8 mouse cellular contexts compared by ENCODE assay signal in the genomic region with DNA sequence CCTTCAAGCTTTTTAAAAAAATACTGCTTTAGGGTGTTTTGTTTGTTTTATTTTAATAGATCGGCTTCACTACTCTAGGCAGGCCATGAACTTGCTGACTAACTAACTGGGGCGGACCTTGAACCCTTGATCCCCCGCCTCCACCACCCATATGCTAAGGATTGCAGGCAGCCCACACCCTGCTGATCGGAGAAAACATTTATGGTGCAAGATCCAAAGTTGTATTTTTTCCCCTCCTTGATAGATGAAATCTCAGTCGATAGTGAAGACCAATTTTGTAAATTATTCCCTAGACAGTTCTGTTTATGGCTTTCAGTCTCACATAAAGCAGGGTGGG. TPM values are rescaled to one million over a fixed set of nuclear protein-coding genes. Genes with fewer than 3 reads are reported as not detected.
DNase-seq lines count a peak whose midpoint lies in the region; ATAC-seq and TF ChIP-seq lines count a peak whose summit lies in the region.

No protein-coding gene starts in this region.

- peaks cover 5% of the 10 kb centered on the region for H3K36me3 ChIP-seq in heart, adult 2 months (ENCODE audit: control insufficient read depth, insufficient read depth, low read length)
- peaks cover 33% of the 10 kb centered on the region for H3K36me3 ChIP-seq in ES-Bruce4 (ENCODE audit: control insufficient read depth, insufficient read depth, low read length, poor library complexity, severe bottlenecking)

- no peaks in the 10 kb centered on the region for H3K27me3 ChIP-seq in heart, adult 2 months (ENCODE audit: control insufficient read depth, insufficient read depth, low read length)
- H3K27me3 ChIP-seq in ES-Bruce4 (ENCODE audit: control insufficient read depth, insufficient read depth, low read length, poor library complexity, severe bottlenecking), result no peaks in the 10 kb centered on the region

- TF ChIP-seq POLR2A in heart, adult 2 months (IDR thresholded peaks at IDR 0.05; ENCODE audit: insufficient read depth, low read depth, low read length), result no peak
- TF ChIP-seq POLR2A in ES-Bruce4 (IDR thresholded peaks at IDR 0.05; ENCODE audit: insufficient read depth, low read length), result no peak

- WGBS in heart, adult 2 months, result 12% methylated on average over 5 of the region's 5 CpGs

- H3K4me3 ChIP-seq in heart, adult 2 months, result peak overlapping the region; percentile 71
- peak overlapping the region; percentile 86 for H3K4me3 ChIP-seq in ES-Bruce4 (ENCODE audit: low read depth, low read length)

- ATAC-seq in erythroid progenitor cell, adult 5-6 weeks (replicated peaks; ENCODE audit: low FRiP score, poor library complexity, severe bottlenecking), result peak; percentile 48; the same call in 1 of the 2 replicates
- ATAC-seq in frontal cortex, adult (ENCODE audit: low TSS enrichment), result no peak
- ATAC-seq in granulocyte monocyte progenitor cell, adult 5-6 weeks (replicated peaks; ENCODE audit: poor library complexity, severe bottlenecking), result no peak

- H3K4me1 ChIP-seq in heart, adult 2 months (ENCODE audit: control insufficient read depth, insufficient read depth, low read length), result peaks cover 4% of the 10 kb centered on the region
- no peaks in the 10 kb centered on the region for H3K4me1 ChIP-seq in ES-Bruce4 (ENCODE audit: control insufficient read depth, insufficient read depth, low read length)

- TF ChIP-seq CTCF in heart, adult 2 months (IDR thresholded peaks at IDR 0.05), result no peak
- no peak for TF ChIP-seq CTCF in ES-Bruce4 (IDR thresholded peaks at IDR 0.05; ENCODE audit: low read depth, low read length)

- no peak for DNase-seq in heart, adult 2 months
- DNase-seq in heart, adult 18-20 months, result no peak
- peak; percentile 70 for DNase-seq in kidney, postnatal 10 days
- DNase-seq in mesoderm, embryonic 11.5 days (ENCODE audit: low read depth, low spot score), result peak; percentile 41

- H3K27ac ChIP-seq in heart, adult 2 months, result peak overlapping the region; percentile 98
- peak overlapping the region; percentile 59; the same call in 1 of the 2 replicates for H3K27ac ChIP-seq in ES-Bruce4 (ENCODE audit: insufficient read depth, low read length)

- no peak for TF ChIP-seq EP300 in heart, adult 2 months (IDR thresholded peaks at IDR 0.05; ENCODE audit: insufficient read depth, low read depth, low read length)
- TF ChIP-seq EP300 in ES-Bruce4 (IDR thresholded peaks at IDR 0.05; ENCODE audit: insufficient read depth, low read depth, low read length), result no peak

- no peaks in the 10 kb centered on the region for H3K9me3 ChIP-seq in ES-Bruce4 (replicated peaks; ENCODE audit: control insufficient read depth, insufficient read depth, low read length, poor library complexity, severe bottlenecking)

- H3K79me2 ChIP-seq in heart, adult 2 months (replicated peaks; ENCODE audit: control insufficient read depth, insufficient read depth, low read length), result no peaks in the 10 kb centered on the region

- intact Hi-C loops in heart, adult 2 months (cut with DNase I), result no loop called here

- peak overlapping the region; percentile 91 for H3K9ac ChIP-seq in heart, adult 2 months (ENCODE audit: low read depth, low read length)
- peak overlapping the region; percentile 96 for H3K9ac ChIP-seq in ES-Bruce4 (ENCODE audit: low read depth, poor library complexity, severe bottlenecking)

RNA-seq across cellular contexts. Expression of a gene that starts 0.8 kb away (rescaled TPM):
- total RNA-seq in heart, adult 2 months (2021), result 100 to 1,000 TPM; 258 to 297 TPM
- 477 and 498 TPM in 2 replicates for polyA plus RNA-seq in heart, adult 2 months (2012; rRNA removed)
- 100 to 1,000 TPM; 303 to 309 TPM for total RNA-seq in heart, adult 18-20 months (2021)
- polyA plus RNA-seq in ES-Bruce4 (2011; ENCODE audit: insufficient read depth, insufficient read length, low read depth, missing spikeins), result 321 and 324 TPM in 2 replicates
- total RNA-seq in erythroid progenitor cell, adult 5-6 weeks (2015; ENCODE audit: low replicate concordance), result 138 and 146 TPM in 2 replicates
- 123 and 160 TPM in 2 replicates for total RNA-seq in erythroid progenitor cell, adult 5-6 weeks (2017; ENCODE audit: low replicate concordance)
- total RNA-seq in granulocyte monocyte progenitor cell, adult 5-6 weeks (2014; fragmentation: Nextera tagmentation), result 686 and 699 TPM in 2 replicates
- total RNA-seq in granulocyte monocyte progenitor cell, adult 5-6 weeks (2017), result 600 and 654 TPM in 2 replicates

RNA-seq across cellular contexts. Expression of a gene that starts 6.3 kb away (rescaled TPM):
- total RNA-seq in heart, adult 2 months (2021), result 10 to 100 TPM; 38.6 to 40.1 TPM
- polyA plus RNA-seq in heart, adult 2 months (2012; rRNA removed), result 11.1 and 20.0 TPM in 2 replicates
- total RNA-seq in heart, adult 18-20 months (2021), result 10 to 100 TPM; 30.9 to 34.4 TPM
- 26.3 and 33.2 TPM in 2 replicates for polyA plus RNA-seq in ES-Bruce4 (2011; ENCODE audit: insufficient read depth, insufficient read length, low read depth, missing spikeins)
- 0.84 and 1.4 TPM in 2 replicates for total RNA-seq in erythroid progenitor cell, adult 5-6 weeks (2015; ENCODE audit: low replicate concordance)
- total RNA-seq in erythroid progenitor cell, adult 5-6 weeks (2017; ENCODE audit: low replicate concordance), result 1.2 and 1.4 TPM in 2 replicates
- 4.0 and 9.3 TPM in 2 replicates for total RNA-seq in granulocyte monocyte progenitor cell, adult 5-6 weeks (2014; fragmentation: Nextera tagmentation)
- total RNA-seq in granulocyte monocyte progenitor cell, adult 5-6 weeks (2017), result 2.0 and 11.1 TPM in 2 replicates

RNA-seq across cellular contexts. Expression of a gene that starts 35.2 kb away (rescaled TPM):
- total RNA-seq in heart, adult 2 months (2021), result 100 to 1,000 TPM; 219 to 246 TPM
- 362 and 401 TPM in 2 replicates for polyA plus RNA-seq in heart, adult 2 months (2012; rRNA removed)
- 100 to 1,000 TPM; 206 to 329 TPM for total RNA-seq in heart, adult 18-20 months (2021)
- polyA plus RNA-seq in ES-Bruce4 (2011; ENCODE audit: insufficient read depth, insufficient read length, low read depth, missing spikeins), result 50.8 and 52.4 TPM in 2 replicates
- 15.5 and 29.3 TPM in 2 replicates for total RNA-seq in erythroid progenitor cell, adult 5-6 weeks (2015; ENCODE audit: low replicate concordance)
- 0.30 and 2.4 TPM in 2 replicates for total RNA-seq in erythroid progenitor cell, adult 5-6 weeks (2017; ENCODE audit: low replicate concordance)
- 24.9 and 29.6 TPM in 2 replicates for total RNA-seq in granulocyte monocyte progenitor cell, adult 5-6 weeks (2014; fragmentation: Nextera tagmentation)
- total RNA-seq in granulocyte monocyte progenitor cell, adult 5-6 weeks (2017), result 1.6 and 4.0 TPM in 2 replicates

Comparison
In these comparisons a context has a peak if more than half of its experiments do, and no peak if none do; other contexts are left out.
1. DNase-seq: peak in kidney, postnatal 10 days (single experiment) and mesoderm, embryonic 11.5 days (single experiment); none in heart, adult 2 months (0 of 2) and heart, adult 18-20 months (0 of 2).
2. RNA of a gene that starts 35.2 kb away (total RNA-seq): 206 to 329 TPM in heart, adult 18-20 months and 219 to 246 TPM in heart, adult 2 months; 0.30 to 29.3 TPM in erythroid progenitor cell, adult 5-6 weeks and 1.6 to 29.6 TPM in granulocyte monocyte progenitor cell, adult 5-6 weeks; every median in the first group is over 4 times any median in the second.